Mouse (Mus musculus): ENCODE data around the gene Mcm6. TPM values are rescaled to one million over a fixed set of nuclear protein-coding genes. Genes with fewer than 3 reads are reported as not detected.
A peak's percentile ranks its signal among the peaks of the same experiment; 100 is the strongest.

The Mcm6 gene
- 175 and 179 TPM in 2 replicates for polyA plus RNA-seq (2016; fragmentation: Nextera tagmentation; extraction: Ambion mirVana)

DNA sequence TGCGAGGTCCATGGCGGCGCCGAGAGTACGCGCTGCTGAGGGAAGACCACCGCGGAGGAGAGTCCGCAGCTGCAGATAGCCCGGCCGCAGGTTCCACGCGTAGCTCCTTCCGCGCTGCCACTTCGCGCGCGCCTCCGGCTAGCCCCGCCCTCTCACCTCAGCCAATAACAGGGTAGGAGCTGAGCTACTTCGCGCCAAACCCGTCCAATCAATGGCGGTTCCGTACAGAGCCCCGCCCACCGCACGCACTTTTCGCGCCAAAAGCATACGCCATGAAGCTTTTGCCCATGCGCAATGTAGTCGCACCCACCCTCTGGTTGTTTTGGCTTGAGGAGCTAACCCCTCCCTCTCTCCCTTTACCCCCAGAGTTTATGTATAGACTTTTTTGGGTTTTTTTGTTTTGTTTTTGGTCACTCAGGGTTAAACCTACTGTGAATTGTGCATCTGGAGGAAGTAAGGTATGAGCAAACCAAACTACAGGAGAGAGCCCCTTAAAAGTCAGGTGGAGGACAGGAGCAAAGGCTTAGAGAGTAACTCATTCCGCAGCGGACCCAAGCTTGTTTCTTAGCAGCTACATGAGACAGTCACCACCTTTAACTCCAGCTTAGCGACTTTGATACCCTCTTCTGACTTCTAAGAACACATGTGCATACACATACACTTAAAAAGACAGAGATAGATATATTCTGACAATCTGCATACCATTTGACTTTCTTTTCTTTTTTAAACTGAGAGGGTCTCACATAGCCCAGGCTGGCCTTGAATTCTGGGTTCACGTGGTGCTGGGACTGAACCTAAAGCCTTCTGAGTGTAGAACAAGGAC, at the start of gene Mcm6:
Mcm6 (minus strand) TSS at position 111 of the 823 bp plus-strand sequence.
- peak; percentile 99 for ATAC-seq (ENCODE audit: low FRiP score)

DNA sequence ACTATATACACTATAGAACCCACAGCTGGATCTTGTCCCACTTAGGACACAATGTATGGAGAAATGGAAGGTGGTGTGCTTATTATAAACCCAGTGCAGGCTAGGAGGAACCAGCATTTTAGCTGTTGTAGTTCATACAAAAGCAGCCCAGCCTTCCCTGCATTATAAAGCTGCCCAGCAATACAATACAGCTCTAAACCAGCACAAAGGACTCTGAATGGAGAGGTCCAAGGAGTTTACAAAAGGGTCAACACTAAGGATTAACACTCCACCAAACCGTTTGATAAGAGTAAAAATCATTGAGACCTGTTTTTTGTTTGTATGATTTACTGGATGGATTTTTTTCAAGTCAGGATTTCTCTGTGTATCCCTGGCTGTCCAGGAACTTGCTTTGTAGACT, 47.4 kb upstream of the Mcm6 start:
- Histone ChIP-seq H3K36me3 (0 out of 2 replicates have a peak, but pooled peaks cover 11% of the 10 kb centered on the region), H3K9me3 (replicated peaks) (no peaks in the 10 kb centered on the region), H3K27ac (no peak overlapping the region), H3K4me3 (no peak overlapping the region), H3K4me2 (replicated peaks) (no peak overlapping the region), H3K4me1 (peaks cover 12% of the 10 kb centered on the region), H3K27me3 (no peaks in the 10 kb centered on the region), H3K9ac (no peak overlapping the region)
- no peak for ATAC-seq (ENCODE audit: low FRiP score)
- WGBS: 31% methylated on average over 1 of the region's 1 CpGs

More for the DNA sequence above, at the start of gene Mcm6:
- peak within 1 kb of the TSS; percentile 67 for H3K9ac ChIP-seq
- 3% methylated on average over 38 of the region's 38 CpGs for WGBS
- H3K27me3 ChIP-seq: no peaks in the 10 kb centered on the region
- peak within 1 kb of the TSS; percentile 76 for H3K4me3 ChIP-seq
- H3K27ac ChIP-seq: peak within 1 kb of the TSS; percentile 82
- no peaks in the 10 kb centered on the region for H3K9me3 ChIP-seq (replicated peaks)
- peaks cover 21% of the 10 kb centered on the region for H3K36me3 ChIP-seq
- H3K4me1 ChIP-seq: peaks cover 17% of the 10 kb centered on the region
- peak within 1 kb of the TSS; percentile 67 for H3K4me2 ChIP-seq (replicated peaks)

DNA sequence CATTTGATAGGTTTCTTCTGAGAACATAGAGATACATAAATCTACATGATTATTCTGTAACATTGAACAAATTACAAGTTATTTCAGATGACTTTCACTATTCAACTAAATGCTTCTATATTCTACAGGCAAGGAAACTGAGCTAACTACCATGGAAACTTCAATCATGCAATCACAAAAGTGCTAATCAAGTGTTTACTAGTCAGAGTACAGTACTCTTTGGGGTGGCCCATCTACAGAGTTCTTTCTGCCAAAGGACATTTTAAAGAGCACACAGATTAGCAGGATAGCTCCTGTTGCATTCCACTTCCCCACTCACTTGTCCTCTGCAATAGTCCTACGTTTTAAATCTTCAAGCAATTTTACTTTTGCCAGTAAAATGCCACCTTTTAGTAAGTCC, 46.2 kb upstream of the Mcm6 start:
- 49% methylated on average over 1 of the region's 1 CpGs for WGBS
- Histone ChIP-seq H3K9ac (no peak overlapping the region), H3K27ac (peak overlapping the region; percentile 57), H3K36me3 (0 out of 2 replicates have a peak, but pooled peaks cover 6% of the 10 kb centered on the region), H3K27me3 (no peaks in the 10 kb centered on the region), H3K4me2 (replicated peaks) (no peak overlapping the region), H3K9me3 (replicated peaks) (no peaks in the 10 kb centered on the region), H3K4me1 (peaks cover 12% of the 10 kb centered on the region), H3K4me3 (no peak overlapping the region)
- 0 out of 2 replicates have a peak, but pooled peaks have one; percentile 58 for ATAC-seq (ENCODE audit: low FRiP score)

DNA sequence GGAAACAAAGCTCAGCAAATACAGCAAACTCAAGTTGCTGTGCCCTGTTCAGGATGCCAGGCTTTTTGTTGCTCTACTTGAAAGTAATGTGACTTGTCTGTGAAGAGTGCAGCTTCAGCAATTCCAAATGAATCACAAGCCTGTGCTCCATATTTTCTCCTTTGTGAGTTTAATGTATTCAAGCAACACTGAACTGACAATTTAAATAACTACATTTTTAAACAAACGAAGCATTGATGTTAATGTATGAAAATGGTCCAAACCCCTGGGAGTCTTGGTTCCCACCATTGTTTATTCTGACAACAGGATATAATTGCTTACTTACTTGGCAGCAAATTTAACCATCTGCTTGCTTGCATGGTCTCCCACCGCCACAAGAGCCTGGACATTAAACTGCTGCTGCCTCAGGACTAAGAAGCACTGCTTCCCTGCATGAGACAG, 45.6 kb upstream of the Mcm6 start:
- H3K4me1 ChIP-seq: peaks cover 17% of the 10 kb centered on the region
- H3K4me3 ChIP-seq: no peak overlapping the region
- H3K4me2 ChIP-seq (replicated peaks): no peak overlapping the region
- peak; percentile 91 for ATAC-seq (ENCODE audit: low FRiP score)
- no peaks in the 10 kb centered on the region for H3K27me3 ChIP-seq
- H3K9ac ChIP-seq: no peak overlapping the region
- H3K27ac ChIP-seq: peak overlapping the region; percentile 70; the same call in 1 of the 2 replicates
- WGBS: 9% methylated on average over 2 of the region's 2 CpGs
- no peaks in the 10 kb centered on the region for H3K9me3 ChIP-seq (replicated peaks)
- H3K36me3 ChIP-seq: 0 out of 2 replicates have a peak, but pooled peaks cover 3% of the 10 kb centered on the region

DNA sequence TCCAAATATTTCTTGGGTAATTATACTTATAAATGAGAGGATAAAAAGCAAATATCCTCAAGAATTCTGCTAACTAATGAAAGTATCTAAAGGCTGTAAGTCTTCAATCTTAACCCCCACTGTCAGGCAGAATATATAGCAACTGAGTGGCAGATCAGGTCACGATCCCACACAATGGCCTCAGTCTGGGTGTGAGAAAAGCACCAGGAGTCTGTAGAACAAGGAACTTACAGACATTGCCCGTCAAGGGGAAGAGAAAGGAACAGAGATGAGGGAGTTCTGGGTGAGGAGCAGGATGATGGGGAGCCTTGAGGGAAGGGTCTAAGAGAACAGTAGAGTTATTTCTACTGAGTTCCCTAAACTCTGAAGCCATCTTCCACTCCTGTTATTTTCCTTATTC, 41.5 kb upstream of the Mcm6 start:
- peaks cover 10% of the 10 kb centered on the region; the same call in 1 of the 2 replicates for H3K36me3 ChIP-seq

DNA sequence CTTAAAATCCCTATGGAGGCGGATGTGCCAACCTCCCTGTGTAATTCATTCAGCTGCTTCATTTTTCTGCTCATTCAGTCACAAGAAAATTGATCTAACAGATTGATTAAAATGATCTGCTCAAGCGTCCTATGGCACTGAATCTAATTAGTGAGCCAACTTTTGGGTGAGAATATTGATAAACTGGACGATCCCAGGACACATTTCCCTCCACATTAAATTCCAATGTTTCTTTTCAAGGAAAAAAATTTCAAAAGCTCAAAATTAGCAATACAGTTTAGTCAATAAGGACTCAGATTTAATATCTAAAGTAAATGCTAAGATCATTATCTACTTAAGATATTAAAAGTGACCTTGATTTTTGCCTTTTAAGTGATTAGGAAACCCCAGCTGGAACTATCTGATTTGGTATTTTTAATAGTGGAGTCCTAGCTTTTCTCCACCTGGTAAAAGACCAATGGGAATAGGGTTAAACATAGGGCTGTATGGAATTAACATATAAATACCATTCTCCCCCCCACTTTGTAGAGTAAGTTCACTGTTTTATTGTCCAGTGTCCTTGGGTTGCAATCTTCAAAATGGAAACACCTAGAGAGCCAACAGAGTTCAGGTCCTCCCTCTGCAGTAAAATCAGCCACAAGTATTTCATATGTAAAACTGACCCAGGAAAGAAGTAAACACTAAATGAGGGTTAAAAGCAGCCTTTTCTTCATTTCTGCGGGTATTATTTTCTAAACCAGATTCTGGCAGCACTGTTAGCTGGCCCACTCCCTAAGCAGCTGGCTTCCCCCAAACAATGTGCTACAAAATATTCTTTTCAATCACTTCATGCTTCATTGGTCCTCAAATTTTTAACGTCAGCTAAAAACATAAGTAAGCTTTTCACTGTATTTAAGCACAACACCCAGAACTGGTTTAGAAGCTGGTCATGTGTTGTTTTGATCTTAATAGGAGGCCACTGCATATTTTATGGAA, 40.8 kb upstream of the Mcm6 start:
- H3K36me3 ChIP-seq: peaks cover 10% of the 10 kb centered on the region; the same call in 1 of the 2 replicates

More for the DNA sequence above, 41.5 kb upstream of the Mcm6 start:
- no peaks in the 10 kb centered on the region for H3K27me3 ChIP-seq
- no peak overlapping the region for H3K4me3 ChIP-seq
- WGBS: 22% methylated on average over 2 of the region's 2 CpGs
- H3K9me3 ChIP-seq (replicated peaks): no peaks in the 10 kb centered on the region
- peaks cover 16% of the 10 kb centered on the region for H3K4me1 ChIP-seq
- peak overlapping the region; percentile 62 for H3K27ac ChIP-seq
- H3K9ac ChIP-seq: no peak overlapping the region
- H3K4me2 ChIP-seq (replicated peaks): no peak overlapping the region
- ATAC-seq (ENCODE audit: low FRiP score): 0 out of 2 replicates have a peak, but pooled peaks have one; percentile 30

DNA sequence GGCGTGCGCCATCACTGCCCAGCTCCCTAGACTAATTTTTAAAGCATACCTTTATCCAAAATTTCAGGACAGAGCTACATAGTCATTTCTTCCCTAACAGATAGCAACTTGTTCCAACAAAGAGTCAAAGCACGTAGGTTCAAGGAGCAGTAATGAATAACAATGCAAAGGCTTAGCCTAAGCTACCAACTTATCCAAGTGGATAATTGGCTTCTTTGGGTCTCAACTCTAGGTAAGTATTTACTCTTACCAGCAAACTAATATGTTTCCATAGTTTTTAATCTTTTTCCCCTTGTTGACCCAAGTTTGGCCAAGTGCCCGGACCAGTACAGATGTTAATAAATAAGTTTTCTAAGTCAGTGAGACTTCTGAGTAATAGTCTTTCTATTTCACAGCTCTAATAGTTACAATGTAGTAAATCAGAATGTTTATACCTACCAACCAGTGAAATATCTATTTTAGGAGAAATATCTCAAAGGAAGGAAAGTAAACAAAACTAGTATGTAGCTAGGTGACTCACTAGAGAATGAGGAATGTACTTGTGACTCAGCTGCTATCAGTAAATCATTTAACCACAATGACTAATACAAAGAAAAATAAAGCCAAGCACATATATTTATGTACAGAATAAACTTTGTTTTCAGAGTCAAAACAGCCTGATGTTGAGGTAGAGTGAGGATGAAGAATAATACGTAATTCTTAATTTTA, 39.4 kb upstream of the Mcm6 start:
- Histone ChIP-seq H3K36me3 (peaks cover 15% of the 10 kb centered on the region), H3K9ac (no peak overlapping the region), H3K4me2 (replicated peaks) (no peak overlapping the region), H3K9me3 (replicated peaks) (no peaks in the 10 kb centered on the region), H3K27me3 (no peaks in the 10 kb centered on the region), H3K4me3 (no peak overlapping the region), H3K4me1 (peaks cover 9% of the 10 kb centered on the region), H3K27ac (no peak overlapping the region)
- 94% methylated on average over 5 of the region's 5 CpGs for WGBS
- ATAC-seq (ENCODE audit: low FRiP score): no peak

More for the DNA sequence above, 40.8 kb upstream of the Mcm6 start:
- no peak overlapping the region for H3K9ac ChIP-seq
- WGBS: 25% methylated on average over 5 of the region's 5 CpGs
- no peak for ATAC-seq (ENCODE audit: low FRiP score)
- peak overlapping the region; percentile 62 for H3K27ac ChIP-seq
- H3K4me3 ChIP-seq: no peak overlapping the region
- no peaks in the 10 kb centered on the region for H3K9me3 ChIP-seq (replicated peaks)
- H3K27me3 ChIP-seq: no peaks in the 10 kb centered on the region
- H3K4me1 ChIP-seq: peaks cover 13% of the 10 kb centered on the region
- no peak overlapping the region for H3K4me2 ChIP-seq (replicated peaks)

DNA sequence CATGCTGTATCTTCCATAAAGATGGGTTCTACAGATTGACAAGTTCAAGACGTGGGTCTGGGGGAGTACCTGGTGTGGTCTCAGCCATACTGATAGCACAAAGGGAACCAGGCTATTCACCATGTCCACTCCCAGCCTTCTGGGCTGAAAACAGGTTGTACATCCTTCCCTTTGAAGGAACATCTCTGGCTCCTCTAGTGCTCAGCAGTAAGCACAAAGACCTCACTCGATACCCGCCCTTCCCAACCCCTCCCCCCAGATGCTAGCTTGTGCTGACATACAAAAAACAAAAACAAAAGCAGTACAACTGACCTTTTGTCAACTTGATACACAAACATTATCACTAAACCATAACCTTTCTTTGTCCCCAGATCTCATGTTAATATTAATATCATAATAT, 35.2 kb upstream of the Mcm6 start:
- WGBS: 86% methylated on average over 3 of the region's 3 CpGs
- H3K36me3 ChIP-seq: peaks cover 22% of the 10 kb centered on the region
- H3K4me3 ChIP-seq: no peak overlapping the region
- H3K4me1 ChIP-seq: peaks cover under 1% of the 10 kb centered on the region
- no peak overlapping the region for H3K9ac ChIP-seq
- no peak overlapping the region for H3K4me2 ChIP-seq (replicated peaks)
- no peaks in the 10 kb centered on the region for H3K9me3 ChIP-seq (replicated peaks)
- ATAC-seq (ENCODE audit: low FRiP score): no peak
- H3K27ac ChIP-seq: no peak overlapping the region
- H3K27me3 ChIP-seq: no peaks in the 10 kb centered on the region

DNA sequence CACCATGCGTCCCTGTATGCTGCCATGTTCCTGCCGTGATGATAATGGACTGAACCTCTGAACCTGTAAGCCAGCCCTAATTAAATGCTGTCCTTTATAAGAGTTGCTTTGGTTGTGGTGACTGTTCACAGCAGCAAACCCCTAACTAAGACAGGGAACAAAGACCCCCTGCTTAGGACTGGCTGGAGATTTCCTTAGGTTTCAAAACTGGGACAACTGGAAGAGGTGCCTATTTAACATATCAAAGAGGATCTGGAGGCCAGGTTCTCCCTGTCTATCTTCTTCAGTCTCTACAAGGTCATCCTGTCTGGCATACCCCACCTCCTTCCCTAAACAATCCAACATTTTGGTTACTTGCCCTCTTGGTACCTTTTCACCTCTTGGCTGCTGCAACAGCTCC, 32.9 kb upstream of the Mcm6 start:
- Histone ChIP-seq H3K4me2 (replicated peaks) (no peak overlapping the region), H3K4me1 (no peaks in the 10 kb centered on the region), H3K27ac (no peak overlapping the region), H3K27me3 (no peaks in the 10 kb centered on the region), H3K4me3 (no peak overlapping the region), H3K9me3 (replicated peaks) (no peaks in the 10 kb centered on the region), H3K9ac (no peak overlapping the region), H3K36me3 (peaks cover 27% of the 10 kb centered on the region)
- ATAC-seq (ENCODE audit: low FRiP score): no peak
- WGBS: 57% methylated on average over 2 of the region's 2 CpGs

DNA sequence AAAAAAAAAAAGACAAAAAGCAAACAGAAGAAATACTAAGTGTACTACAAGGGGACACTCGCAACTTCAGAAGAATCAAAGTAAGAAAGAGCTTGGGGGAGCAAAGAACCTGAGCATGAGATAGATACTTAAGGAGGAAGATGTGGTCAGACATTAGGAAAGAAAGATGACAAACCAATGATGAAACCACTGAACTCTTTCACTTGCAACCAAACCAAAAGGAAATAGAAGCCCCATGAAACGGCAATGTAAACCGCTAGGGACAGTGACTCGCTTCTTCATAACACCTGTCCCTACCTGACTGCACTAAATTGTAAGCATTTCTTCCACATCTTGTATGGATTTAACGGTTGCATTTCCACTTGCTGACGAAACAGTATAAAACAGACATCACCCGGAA, 27.0 kb upstream of the Mcm6 start:
- H3K9me3 ChIP-seq (replicated peaks): no peaks in the 10 kb centered on the region
- H3K4me1 ChIP-seq: no peaks in the 10 kb centered on the region
- H3K36me3 ChIP-seq: peaks cover 29% of the 10 kb centered on the region
- no peak overlapping the region for H3K9ac ChIP-seq
- H3K27me3 ChIP-seq: no peaks in the 10 kb centered on the region
- ATAC-seq (ENCODE audit: low FRiP score): no peak
- no peak overlapping the region for H3K27ac ChIP-seq
- H3K4me3 ChIP-seq: no peak overlapping the region
- no peak overlapping the region for H3K4me2 ChIP-seq (replicated peaks)
- 96% methylated on average over 7 of the region's 7 CpGs for WGBS

DNA sequence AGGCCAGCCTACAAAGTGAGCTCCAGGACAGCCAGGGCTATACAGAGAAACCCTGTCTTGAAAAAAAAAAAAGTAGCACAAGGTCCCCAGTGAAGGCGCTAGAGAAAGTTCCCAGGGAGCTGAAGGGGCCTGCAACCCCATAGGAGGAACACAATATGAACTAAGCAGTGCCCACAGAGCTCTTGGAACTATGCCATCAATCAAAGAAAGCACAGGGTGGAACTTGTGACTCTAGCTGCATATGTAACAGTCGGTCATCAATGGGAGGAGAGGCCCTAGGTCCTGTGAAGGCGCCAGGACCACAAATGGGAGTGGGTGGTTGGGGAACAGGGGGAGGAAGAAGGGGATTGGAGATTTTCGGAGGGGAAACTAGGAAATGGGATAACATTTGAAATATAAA, 17.4 kb upstream of the Mcm6 start:
- no peaks in the 10 kb centered on the region for H3K27me3 ChIP-seq
- H3K4me3 ChIP-seq: no peak overlapping the region
- no peak overlapping the region for H3K27ac ChIP-seq
- H3K9ac ChIP-seq: no peak overlapping the region
- no peaks in the 10 kb centered on the region for H3K4me1 ChIP-seq
- ATAC-seq (ENCODE audit: low FRiP score): no peak
- H3K9me3 ChIP-seq (replicated peaks): no peaks in the 10 kb centered on the region
- 85% methylated on average over 4 of the region's 4 CpGs for WGBS
- peaks cover 34% of the 10 kb centered on the region for H3K36me3 ChIP-seq
- no peak overlapping the region for H3K4me2 ChIP-seq (replicated peaks)
